Mouse (Mus musculus) olfactory bulb, adult 2 months (tissue): Measurements from ENCODE around the gene B3galt1. TPM values are rescaled to one million over a fixed set of nuclear protein-coding genes. Genes with fewer than 3 reads are reported as not detected.

ENCODE experiments used
- H3K27ac ChIP-seq: fragments of 200-500 bp; 2 replicates; pipeline ENCODE4 v1.5.1; 2012; ENCODE audit warnings: low read depth, low read length; ENCODE audit not compliant: insufficient read depth
- H3K4me1 ChIP-seq: fragments of 200-500 bp; 2 replicates; pipeline ENCODE4 v1.6.1; 2012; ENCODE audit warnings: low read length; ENCODE audit not compliant: control insufficient read depth, insufficient read depth
- H3K4me3 ChIP-seq: fragments of 200-500 bp; 2 replicates; pipeline ENCODE4 v1.5.1; 2012; ENCODE audit warnings: mild to moderate bottlenecking, low read depth, low read length, moderate library complexity; ENCODE audit not compliant: insufficient read depth
- CTCF ChIP-seq: fragments of 200-500 bp; IDR thresholded peaks from 2 replicates; pipeline ENCODE4 v1.5.1; 2012; ENCODE audit warnings: low read depth, mild to moderate bottlenecking, low read length, moderate library complexity; ENCODE audit not compliant: insufficient read depth
- POLR2A ChIP-seq: fragments of 200-500 bp; IDR thresholded peaks from 2 replicates; pipeline ENCODE4 v1.6.1; 2012; ENCODE audit warnings: mild to moderate bottlenecking, low read depth, low read length, moderate library complexity; ENCODE audit not compliant: insufficient read depth
- WGBS: fragments of 180-500 bp; shearing (Covaris S2); methylation state at CpG from one replicate; pipeline ENCODE4 v1.1.7; 2018; 5-methylcytosine and 5-hydroxymethylcytosine counted together
- polyA plus RNA-seq: library from polyadenylated mRNA; stranded (reverse); fragments of >200 nt; gene quantifications from 2 replicates; pipeline ENCODE4 v1.2.4, GENCODE M21; 2012; ENCODE audit warnings: low replicate concordance; ENCODE audit not compliant: missing spikeins, insufficient read depth, insufficient read length

The B3galt1 gene
- polyA plus RNA-seq, 1 experiment, result not detected

- Histone ChIP-seq H3K4me3 (no peak overlapping the region), H3K4me1 (no peaks in the 10 kb centered on the region), H3K27ac (no peak overlapping the region)
- TF ChIP-seq POLR2A (no peak), CTCF (no peak)
- WGBS, result 90% methylated on average over 2 of the region's 2 CpGs
Measured at GRCm38 (mm10) chr2:67957561-67957960, 391.9 kb downstream of the B3galt1 start.

GRCm38 (mm10) chr2:67960711-67961110 is 395.0 kb downstream of the B3galt1 start:
- 67% methylated on average over 2 of the region's 2 CpGs for WGBS
- Histone ChIP-seq H3K4me1 (no peaks in the 10 kb centered on the region), H3K4me3 (no peak overlapping the region), H3K27ac (no peak overlapping the region)
- TF ChIP-seq CTCF, result no peak
- TF ChIP-seq POLR2A, result no peak

- Histone ChIP-seq H3K27ac (no peak overlapping the region), H3K4me3 (no peak overlapping the region), H3K4me1 (no peaks in the 10 kb centered on the region)
- TF ChIP-seq POLR2A (no peak), CTCF (no peak)
Measured at GRCm38 (mm10) chr2:67968812-67969211, 403.1 kb downstream of the B3galt1 start.

GRCm38 (mm10) chr2:67971091-67971490 is 405.4 kb downstream of the B3galt1 start:
- WGBS, result 84% methylated on average over 7 of the region's 7 CpGs
- TF ChIP-seq POLR2A, result no peak
- TF ChIP-seq CTCF, result no peak

GRCm38 (mm10) chr2:67971576-67971975 is 405.9 kb downstream of the B3galt1 start:
- Histone ChIP-seq H3K4me1 (no peaks in the 10 kb centered on the region), H3K4me3 (no peak overlapping the region), H3K27ac (no peak overlapping the region)
- TF ChIP-seq CTCF (no peak), POLR2A (no peak)
- WGBS, result 83% methylated on average over 6 of the region's 6 CpGs

More at GRCm38 (mm10) chr2:67971091-67971490, 405.4 kb downstream of the B3galt1 start:
- Histone ChIP-seq H3K27ac (no peak overlapping the region), H3K4me1 (no peaks in the 10 kb centered on the region), H3K4me3 (no peak overlapping the region)

- H3K4me3 ChIP-seq, result no peak overlapping the region
- no peak for TF ChIP-seq CTCF
- no peak for TF ChIP-seq POLR2A
- peaks cover 3% of the 10 kb centered on the region; the same call in 1 of the 2 replicates for H3K4me1 ChIP-seq
- H3K27ac ChIP-seq, result no peak overlapping the region
Measured at GRCm38 (mm10) chr2:67975764-67976163, 410.1 kb downstream of the B3galt1 start.

- 54% methylated on average over 4 of the region's 4 CpGs for WGBS
- H3K4me1 ChIP-seq, result peaks cover 3% of the 10 kb centered on the region; the same call in 1 of the 2 replicates
- no peak overlapping the region for H3K27ac ChIP-seq
- TF ChIP-seq POLR2A (no peak), CTCF (no peak)
- no peak overlapping the region for H3K4me3 ChIP-seq
Measured at GRCm38 (mm10) chr2:67976488-67976887, 410.8 kb downstream of the B3galt1 start.

GRCm38 (mm10) chr2:67977620-67978262 is 412.1 kb downstream of the B3galt1 start:
- 30% methylated on average over 6 of the region's 6 CpGs for WGBS

GRCm38 (mm10) chr2:67983563-67983962 is 417.9 kb downstream of the B3galt1 start:
- no peak overlapping the region for H3K27ac ChIP-seq
- H3K4me1 ChIP-seq, result no peaks in the 10 kb centered on the region
- WGBS, result 72% methylated on average over 3 of the region's 3 CpGs
- no peak for TF ChIP-seq CTCF
- no peak for TF ChIP-seq POLR2A
- no peak overlapping the region for H3K4me3 ChIP-seq

More at GRCm38 (mm10) chr2:67977620-67978262, 412.1 kb downstream of the B3galt1 start:
- TF ChIP-seq CTCF, result no peak
- TF ChIP-seq POLR2A, result no peak
- Histone ChIP-seq H3K27ac (no peak overlapping the region), H3K4me3 (no peak overlapping the region), H3K4me1 (peaks cover 3% of the 10 kb centered on the region; the same call in 1 of the 2 replicates)
